Mouse (Mus musculus): ENCODE data around the gene Cntn2. TPM values are rescaled to one million over a fixed set of nuclear protein-coding genes. Genes with fewer than 3 reads are reported as not detected.

The Cntn2 gene
- polyA plus RNA-seq, 1 experiment = 0.15 TPM

DNA sequence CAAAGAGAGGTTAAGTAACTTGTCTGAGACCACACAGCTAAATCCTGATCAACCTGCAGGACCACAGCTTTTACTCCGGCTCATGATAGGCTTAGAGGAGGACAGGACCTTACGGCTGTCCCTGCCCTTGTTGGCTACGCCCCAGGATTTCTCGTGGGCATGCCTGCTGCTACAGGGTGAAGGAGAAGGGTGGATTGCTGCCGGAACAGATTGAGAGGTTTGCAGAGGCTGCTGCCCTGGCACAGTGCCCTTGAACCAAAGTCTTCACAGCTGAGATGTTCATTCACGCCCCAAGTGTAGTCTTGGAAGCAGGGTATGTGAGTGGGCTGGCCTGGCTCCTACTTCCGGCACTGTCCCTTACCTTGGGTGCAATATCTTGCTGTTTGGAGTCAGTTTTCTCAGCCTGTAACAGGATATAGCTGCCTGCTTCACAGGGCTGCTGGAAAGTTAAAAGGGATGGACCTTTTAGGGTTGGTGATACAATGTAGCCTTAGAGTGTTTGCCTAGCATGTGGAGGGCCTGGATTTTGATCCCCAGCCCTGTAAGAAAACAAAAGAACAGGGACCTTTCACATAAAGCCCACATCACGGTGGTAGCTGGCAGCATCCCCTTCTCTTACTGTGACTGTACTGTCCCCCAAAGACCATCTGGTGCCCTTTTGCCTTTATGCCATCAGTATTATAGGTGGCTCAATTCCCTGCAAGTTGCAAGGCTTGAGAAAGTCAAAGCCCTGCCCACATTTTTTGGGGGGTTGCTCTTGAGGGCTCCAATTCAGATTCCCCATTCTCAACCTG is 18.0 kb upstream of the Cntn2 start:
- WGBS = 39% methylated on average over 8 of the region's 8 CpGs
- peak; percentile 16 for DNase-seq (ENCODE audit: low read depth, low spot score)

DNA sequence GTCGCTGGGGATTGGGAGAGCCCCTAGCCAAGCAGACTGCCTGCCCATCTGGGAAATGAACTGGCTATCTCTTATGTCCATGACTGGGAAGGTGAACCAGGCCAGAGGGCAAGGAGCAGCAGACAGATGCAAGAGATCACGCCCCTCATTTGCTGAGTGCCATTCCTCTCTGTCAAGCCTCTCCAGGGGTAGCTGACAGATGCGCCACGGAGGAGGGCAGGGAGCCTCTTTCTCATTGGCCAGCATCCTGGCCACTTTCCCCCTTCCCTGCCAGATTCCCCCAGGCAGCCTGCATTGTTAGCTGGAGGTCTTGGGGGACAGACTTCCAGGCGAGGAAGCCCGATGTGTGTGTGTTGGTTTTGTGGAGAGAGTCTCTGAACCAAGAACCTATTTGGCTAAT is 16.0 kb upstream of the Cntn2 start:
- WGBS = 57% methylated on average over 6 of the region's 6 CpGs
- no peak for DNase-seq (ENCODE audit: low read depth, low spot score)

DNA sequence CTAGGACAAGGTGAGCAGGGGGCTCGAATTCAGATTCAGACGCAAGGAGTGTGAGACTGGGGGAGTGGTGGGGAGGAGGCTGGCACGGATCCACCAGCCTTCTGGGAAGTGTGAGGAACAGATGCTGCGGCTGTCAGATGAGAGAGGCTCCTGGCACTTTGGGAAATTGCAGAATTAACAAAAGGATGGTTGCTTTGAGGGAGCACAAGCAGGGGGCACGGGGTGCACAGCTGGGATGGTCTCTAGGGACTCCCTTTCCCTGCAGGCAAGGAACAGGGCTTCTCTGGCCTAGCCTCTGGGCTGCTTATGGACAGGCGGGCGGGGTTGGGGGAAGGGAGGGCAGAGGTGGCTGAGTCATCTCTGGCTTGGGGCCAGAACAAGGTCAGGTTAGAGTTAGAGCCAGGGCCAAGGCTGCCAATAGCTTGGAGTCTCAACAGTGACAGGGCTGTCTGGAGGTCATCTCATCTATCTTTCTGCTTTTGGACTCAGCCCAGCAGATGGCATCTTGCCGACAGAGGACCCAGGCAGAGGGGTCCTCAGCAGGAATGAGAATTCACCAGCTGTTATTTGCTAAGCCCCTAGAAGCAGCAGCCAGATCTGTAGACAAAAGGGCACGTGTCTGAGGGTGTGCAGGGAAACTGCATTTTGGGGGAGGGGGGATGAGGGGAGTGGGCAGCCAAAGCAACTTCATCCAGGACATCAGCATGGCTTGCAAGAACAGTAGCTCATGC is 15.0 kb upstream of the Cntn2 start:
- 17% methylated on average over 9 of the region's 9 CpGs for WGBS
- DNase-seq (ENCODE audit: low read depth, low spot score) = peak; percentile 28

DNA sequence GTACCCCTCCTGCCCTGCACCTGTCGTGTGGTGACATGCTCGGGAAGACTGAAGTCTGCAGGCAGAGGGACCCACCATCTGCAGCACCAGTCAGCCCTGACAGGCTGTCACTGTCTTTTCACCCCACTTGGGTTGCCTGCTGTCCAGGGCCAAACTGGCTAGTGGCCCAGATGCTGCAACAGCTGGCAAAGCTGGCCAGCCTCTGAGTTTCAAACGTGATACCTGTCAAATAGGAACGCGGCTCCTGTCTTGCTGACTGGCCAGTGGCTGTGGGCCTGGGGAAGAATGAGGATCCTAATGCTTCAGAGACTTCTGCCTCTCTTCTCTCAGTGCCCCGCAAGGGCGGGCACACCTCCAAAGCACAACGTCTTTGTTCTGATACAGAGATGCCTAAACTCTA is 733 bp upstream of the Cntn2 start:
- DNase-seq (ENCODE audit: low read depth, low spot score) = no peak
- WGBS = 70% methylated on average over 8 of the region's 8 CpGs

DNA sequence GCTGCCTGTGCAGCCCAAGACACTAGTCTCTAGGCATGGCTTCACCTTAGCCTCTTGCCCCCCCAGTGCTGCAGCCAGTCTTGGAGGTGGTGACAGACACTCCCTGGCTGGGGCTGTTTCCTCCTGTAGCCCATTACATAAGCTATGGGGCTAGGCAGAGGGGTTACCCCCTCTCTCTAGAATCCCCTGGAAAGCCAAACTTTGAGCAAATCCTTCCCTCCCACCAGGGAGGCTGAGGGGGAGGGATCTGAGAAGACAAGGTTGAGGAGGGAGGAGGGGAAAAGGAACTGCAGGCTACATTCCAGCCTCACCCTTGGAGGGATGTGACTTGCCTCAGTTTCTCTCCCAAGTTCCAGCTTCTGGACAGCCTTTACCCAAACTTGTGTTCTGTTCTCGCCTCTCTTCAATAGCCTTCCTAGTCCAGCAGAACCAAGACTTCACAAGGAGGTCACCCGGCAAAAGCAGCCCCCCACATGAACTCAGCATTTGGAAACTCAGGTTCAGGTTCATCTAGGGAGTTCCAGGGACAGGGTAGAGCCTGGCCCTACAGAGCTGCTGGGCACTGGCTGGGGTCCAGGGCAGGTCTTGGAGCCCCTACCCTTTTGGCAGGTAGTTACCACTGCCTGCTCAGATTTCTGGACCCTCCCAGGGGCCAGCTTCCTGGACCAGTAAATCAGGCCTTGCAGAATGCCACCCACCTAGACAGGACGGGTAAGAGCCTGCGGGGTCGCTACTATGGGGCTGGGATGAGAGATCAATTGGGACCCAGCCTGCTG is 1.0 kb downstream of the Cntn2 start:
- WGBS = 18% methylated on average over 5 of the region's 5 CpGs

DNA sequence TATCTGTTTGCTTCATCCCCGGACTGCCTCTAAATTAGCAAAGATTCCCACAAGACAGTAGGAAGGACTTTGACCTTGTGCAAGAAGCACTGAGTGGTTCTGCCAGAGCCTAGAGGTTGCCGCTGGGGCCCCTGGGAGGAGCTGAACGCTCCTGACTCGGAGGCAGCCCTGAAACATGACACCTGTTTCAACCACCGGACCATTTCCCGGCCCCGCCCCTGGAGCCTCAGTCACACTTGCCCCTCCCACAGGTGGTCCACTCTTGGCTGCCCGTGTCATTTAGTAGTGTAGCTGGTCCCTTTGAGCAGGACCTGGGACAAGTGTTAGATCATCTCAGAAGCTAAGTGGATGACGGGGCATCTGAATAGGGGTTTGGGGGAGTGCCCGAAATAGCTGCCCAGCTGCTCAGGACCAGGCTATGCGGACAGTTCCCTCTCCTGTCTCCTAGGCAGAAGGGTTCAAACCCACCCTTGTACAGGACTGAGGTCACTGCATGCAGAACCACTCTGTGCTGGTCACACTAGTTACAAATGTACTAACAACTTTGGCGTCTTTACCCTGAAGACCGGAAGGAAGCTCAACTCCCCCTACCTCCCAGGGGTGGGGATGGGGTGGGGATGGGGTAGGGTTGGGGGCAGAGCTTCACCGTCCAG is 1.8 kb downstream of the Cntn2 start:
- 6% methylated on average over 14 of the region's 14 CpGs for WGBS
- no peak for DNase-seq (ENCODE audit: low read depth, low spot score)

More for the DNA sequence above, 1.0 kb downstream of the Cntn2 start:
- no peak for DNase-seq (ENCODE audit: low read depth, low spot score)

DNA sequence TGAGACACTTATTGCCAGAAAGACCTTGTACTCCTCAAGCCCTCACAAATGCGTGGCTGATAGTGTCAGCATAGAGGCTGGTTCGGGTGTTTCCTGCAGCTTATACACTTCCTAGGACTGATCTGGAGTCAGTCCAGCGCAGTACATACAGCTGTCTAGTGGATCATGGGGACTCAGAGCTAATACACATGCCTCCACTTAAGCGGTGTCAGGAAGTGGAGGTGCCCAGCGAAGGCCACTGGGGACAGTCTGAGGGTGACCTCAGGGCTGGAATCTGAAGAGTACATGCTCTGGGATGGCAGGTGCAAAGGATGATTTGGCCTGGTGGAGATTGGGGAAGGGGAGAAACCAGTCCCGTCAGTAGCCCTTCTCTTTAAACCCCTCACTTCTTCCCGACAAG is 2.4 kb downstream of the Cntn2 start:
- no peak for DNase-seq (ENCODE audit: low read depth, low spot score)
- 32% methylated on average over 7 of the region's 7 CpGs for WGBS

DNA sequence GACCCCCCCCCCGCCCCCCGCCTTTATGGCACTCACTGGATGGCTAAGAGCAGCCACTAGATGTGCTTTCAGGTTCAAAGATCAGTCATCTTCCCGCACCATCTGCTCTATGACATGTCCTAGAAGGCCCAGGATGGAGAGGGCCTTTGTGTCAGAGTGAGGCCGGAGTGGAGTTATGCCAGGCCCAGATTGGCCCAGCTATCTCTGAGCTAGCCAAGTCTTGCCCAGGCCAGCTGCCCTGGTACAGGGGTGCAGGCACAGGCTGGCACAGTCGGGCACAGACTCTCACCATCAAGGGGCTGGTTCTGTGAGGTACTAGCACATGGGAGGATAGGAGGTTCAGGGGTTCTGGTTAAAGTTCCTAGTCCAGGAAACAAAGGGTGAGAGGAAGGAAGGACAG is 5.3 kb downstream of the Cntn2 start:
- 69% methylated on average over 5 of the region's 5 CpGs for WGBS
- no peak for DNase-seq (ENCODE audit: low read depth, low spot score)

DNA sequence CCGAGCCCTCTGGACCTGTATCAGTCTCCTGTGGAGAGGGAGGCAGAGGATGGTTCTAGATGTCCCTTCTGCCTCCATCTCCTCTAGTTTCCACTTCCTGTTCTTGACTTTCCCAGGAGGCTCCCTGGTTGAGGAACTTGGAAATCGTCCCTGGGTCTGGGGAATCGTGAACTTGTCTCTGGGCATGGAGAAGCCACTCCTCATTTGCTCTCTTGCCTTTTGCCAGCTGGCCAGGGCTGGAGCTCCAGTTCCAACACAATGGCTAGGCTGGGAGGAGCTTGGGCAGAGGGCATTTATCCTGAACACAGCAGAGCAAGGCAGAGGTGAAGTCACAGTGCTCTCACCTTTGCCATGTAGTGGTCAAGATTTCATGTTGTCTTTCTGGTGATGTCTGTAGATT is 6.6 kb downstream of the Cntn2 start:
- no peak for DNase-seq (ENCODE audit: low read depth, low spot score)
- 67% methylated on average over 3 of the region's 3 CpGs for WGBS

DNA sequence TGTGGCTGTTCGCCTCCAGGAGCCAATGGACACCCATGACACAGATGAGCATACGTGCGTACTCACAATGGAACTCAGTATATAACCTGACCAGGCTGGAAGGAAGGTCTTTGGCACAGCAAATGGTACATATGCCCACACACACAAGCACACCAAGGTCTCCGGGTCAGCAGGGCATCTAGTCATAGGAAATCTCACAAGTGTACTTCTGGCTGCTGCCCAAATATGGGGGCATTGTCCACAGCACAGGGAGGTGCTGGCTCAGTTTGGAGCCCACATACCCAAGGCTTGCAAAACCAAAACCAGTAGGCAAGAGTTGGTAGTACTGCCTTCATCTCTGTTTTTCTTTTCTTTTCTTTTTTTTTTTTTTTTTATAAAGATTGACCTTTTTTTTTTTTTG is 7.5 kb downstream of the Cntn2 start:
- DNase-seq (ENCODE audit: low read depth, low spot score) = no peak
- WGBS = 88% methylated on average over 4 of the region's 4 CpGs

DNA sequence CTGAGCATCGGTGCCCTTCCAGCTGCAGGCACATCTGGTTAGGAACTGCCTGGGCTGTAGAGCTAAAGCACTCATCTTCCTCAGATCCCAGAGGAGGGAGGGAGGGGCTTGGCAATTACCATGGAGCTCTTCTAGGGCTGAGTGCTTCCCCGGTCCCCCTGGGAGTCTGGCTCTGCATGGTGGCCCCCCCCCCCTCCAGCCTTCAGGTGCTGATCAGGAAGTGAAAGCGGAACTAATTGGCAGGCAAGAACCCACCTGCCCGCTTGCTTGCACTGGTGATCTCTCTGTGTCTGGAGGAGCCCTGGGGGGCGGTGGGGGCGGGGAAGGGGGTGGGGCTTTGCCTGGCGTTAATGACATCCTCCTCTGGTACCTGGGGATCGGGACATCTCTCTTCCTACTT is 9.2 kb downstream of the Cntn2 start:
- WGBS = 7% methylated on average over 8 of the region's 8 CpGs
- no peak for DNase-seq (ENCODE audit: low read depth, low spot score)

DNA sequence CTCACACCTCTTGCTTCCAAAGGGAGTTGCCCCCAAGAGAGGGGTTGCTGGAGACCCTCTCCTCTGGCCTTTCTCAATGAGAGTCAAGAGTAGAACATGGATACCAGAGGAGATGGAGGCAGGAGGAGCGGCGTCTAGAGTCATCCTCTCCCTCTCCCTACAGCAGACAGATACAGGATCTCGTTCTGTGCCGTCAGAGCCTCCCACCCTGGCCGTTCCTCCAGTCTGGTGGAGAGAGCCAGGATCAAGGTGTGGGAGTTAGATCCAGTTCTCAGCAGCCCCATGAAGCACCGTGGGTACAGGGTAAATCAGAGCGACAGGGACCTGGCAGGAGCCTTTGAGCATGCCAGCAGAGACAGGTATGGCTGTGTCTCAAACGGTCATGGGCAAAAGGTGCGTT is 10.5 kb downstream of the Cntn2 start:
- WGBS = 69% methylated on average over 9 of the region's 9 CpGs

DNA sequence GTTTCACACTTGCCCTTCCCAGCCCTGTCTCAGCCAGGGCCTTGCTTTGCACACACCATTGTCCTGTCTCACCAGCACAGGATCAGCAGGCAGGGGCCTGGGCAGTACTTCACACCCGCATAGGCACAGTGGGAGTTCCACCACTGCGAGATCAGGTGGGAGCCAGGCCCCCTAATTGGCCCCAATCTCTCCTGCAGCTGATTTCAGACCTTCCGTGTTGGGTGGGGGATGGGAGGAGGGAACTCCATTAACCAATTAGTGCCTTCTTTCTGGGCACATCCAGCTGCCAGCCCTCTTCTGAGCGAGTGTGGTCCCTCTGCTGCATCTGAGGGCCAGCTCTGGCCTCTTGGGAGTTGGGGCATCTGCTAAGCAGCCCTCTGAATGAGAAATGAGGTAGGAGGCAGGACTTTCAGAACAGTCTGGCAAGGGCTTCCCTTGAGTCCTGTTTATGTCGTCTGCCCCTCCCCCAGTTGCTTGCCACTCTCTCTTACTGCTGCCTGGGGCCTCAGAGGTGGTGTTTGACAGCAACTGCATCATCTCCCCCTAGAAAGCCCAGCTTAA is 12.3 kb downstream of the Cntn2 start:
- no peak for DNase-seq (ENCODE audit: low read depth, low spot score)
- 25% methylated on average over 5 of the region's 5 CpGs for WGBS

More for the DNA sequence above, 10.5 kb downstream of the Cntn2 start:
- DNase-seq (ENCODE audit: low read depth, low spot score) = no peak

DNA sequence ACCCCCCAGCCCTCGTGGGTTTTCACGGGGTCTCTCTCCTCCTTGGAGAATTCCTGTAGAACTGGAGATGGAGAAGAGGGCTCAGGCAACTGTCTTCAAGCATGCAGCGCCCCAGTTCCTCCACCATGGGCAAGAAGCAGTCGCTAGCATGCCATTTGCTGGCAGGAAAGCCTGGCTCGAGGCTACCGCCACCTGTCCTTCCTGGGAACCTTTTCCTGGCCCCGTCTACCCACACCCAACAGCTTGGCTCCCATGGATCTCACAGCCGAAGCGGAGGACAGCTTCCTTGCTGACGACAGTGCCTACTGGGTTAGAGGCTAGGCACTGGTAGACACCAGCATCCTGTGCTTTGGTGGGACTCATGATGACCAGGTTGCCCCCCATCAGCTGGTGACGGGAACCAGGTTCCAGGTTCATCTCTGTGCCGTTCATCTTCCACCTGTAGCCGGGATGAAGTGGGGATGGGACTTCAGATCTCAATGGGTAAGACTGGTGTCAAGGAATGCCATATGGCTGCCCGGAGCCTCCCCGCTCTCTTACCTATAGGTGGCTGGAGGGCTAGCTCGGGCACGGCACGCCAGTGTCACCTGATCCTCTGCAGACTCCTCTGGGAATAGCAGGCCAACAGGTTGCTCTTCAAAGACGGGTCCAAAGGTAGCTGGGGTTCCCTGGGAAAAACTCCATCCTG is 14.3 kb downstream of the Cntn2 start:
- 85% methylated on average over 19 of the region's 19 CpGs for WGBS
- no peak for DNase-seq (ENCODE audit: low read depth, low spot score)

DNA sequence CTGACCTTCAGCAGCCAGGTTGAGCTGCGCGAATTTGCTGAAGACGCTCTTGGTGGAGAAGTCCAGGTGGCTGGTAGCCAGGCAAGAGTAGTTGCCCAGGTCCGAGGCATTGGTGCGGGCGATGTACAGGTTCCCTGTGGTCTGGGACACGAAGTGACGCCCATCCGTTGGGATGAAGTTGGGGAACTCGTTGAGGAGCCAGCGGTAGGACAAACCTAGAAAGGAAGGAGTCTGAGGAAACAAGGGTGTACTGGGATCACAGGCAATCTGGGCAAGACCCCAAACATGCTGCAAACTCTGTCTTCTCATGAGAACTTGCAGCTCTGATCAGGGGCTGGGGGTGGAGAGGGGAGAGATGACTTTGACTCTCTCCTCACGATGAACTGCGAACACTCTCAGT is 15.0 kb downstream of the Cntn2 start:
- no peak for DNase-seq (ENCODE audit: low read depth, low spot score)
- WGBS = 90% methylated on average over 13 of the region's 13 CpGs

DNA sequence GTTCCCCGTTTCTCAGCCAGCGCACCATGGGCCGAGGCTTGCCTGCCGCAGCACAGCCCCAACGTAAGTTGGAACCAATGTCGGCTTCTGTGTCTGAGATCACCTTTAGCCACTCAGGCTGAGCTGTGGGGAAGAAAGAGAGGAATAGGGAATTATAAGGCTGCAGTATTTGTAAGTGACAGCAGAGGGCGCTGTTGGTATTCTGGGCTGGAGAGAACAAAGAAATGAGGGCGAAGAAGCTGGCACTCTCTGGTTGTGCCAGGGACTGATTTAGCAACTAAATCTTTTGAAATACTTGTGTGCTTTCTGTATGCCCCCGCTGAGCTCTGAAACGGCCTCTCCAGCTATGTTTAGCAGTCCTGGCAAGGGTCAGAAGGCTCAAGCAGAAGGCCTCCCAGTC is 17.2 kb downstream of the Cntn2 start:
- peak; percentile 29 for DNase-seq (ENCODE audit: low read depth, low spot score)
- 3% methylated on average over 10 of the region's 10 CpGs for WGBS

DNA sequence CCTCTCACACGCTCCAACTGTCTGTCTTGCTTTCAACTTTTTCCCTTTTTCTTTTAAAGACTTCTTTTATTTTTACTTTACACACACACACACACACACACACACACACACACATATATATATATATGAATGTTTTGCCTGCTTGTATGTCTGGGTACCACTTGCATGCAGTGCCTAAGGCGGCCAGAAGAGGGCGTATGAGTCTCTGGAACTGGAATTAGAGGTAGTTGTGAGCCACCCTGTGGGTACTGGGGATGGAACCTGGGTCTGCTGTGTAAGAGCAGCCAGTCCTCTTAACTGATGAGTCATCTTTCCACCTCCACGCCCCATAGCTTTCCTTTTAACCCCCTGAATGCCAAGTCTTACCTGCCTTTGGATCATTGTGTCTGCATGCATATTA is 19.1 kb downstream of the Cntn2 start:
- WGBS = 24% methylated on average over 4 of the region's 4 CpGs
- DNase-seq (ENCODE audit: low read depth, low spot score) = no peak

DNA sequence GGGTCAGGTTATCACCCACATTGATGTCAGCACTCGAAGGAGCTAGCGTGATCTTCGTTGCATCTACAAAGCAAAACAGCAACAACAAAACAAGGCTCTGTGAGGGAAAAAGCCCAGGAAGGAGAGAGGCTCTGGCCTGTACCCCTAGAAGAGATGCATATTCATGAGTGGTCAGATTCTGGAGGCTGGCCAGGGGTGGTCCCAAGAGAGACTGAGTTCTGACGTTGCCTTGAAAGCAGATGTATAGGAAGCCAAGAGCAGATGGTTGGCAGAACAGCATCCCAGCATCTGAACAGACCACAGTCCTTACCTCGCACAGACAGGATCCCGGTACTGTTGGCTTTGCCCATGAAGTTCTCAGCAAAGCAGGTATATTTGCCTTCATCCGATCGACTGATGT is 20.0 kb downstream of the Cntn2 start:
- WGBS = 80% methylated on average over 8 of the region's 8 CpGs
- DNase-seq (ENCODE audit: low read depth, low spot score) = no peak

DNA sequence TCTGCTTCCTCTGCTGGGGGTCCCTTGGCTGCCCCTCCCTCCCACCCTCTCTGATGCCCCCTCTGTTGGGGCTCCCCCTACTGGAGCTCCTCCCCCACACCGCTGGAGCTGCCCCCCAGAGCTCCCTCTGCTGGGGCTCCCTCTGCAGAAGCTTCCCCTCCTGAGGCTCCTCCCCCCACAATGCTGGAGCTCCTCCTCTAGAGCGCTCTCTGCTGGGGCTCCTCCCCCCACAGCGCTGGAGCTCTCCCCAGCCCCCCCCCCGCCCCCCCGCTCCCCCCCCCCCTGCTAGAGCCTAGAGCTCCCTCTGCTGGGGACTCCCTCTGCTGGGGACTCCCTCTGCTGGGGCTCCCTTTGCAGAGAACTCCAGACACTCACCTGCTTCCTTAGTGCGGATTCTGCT is 22.3 kb downstream of the Cntn2 start:
- 15% methylated on average over 6 of the region's 6 CpGs for WGBS
- DNase-seq (ENCODE audit: low read depth, low spot score) = no peak

Measured in large intestine, adult 2 months (tissue).